Mouse (Mus musculus) CD8-positive naive resting alpha-beta T cell, adult 2 months (primary cell): ENCODE measurements around the gene Fthl17b.
"Not testable (repeated sequence)": the region's sequence is repeated elsewhere in the genome, so short reads cannot be mapped to it uniquely, and the experiment has no call there.

Experiments used
- DNase-seq, 2 experiments: peaks; one replicate each; pipeline ENCODE4 v3.0.0; 2022; ENCODE audit warnings: low read depth in 2 of 2, low spot score in 2 of 2

Fthl17b gene

DNA sequence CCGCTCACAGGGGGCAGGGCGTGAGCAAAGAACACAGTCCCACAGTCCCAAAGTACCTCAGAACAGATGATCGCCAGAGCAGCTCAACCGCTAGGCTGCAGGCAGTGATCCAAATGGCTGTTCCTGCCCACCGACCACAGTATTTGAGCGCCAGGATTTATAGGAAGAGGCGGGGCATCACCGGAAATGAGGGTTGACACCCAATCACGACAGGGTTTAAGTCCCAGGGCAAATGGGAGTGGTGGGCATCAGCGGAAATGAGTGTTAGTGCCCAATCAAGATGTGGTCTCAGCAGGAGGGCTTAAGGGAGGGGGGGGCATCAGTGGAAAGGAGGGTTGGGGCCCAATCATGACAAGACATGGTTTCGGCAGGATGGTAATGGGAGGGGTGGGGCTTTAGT lies at the start of gene Fthl17b:
Gene Fthl17b, minus strand, starts transcription at position 101 of the 400 bp plus-strand sequence.
- not testable (repeated sequence) for DNase-seq

GRCm38 (mm10) chrX:8986655-8987054 lies 23.9 kb upstream of the Fthl17b start, which contains the start of gene Fthl17d:
TSS of gene Fthl17d (minus strand) at chrX:8986755.
- not testable (repeated sequence) for DNase-seq

DNA sequence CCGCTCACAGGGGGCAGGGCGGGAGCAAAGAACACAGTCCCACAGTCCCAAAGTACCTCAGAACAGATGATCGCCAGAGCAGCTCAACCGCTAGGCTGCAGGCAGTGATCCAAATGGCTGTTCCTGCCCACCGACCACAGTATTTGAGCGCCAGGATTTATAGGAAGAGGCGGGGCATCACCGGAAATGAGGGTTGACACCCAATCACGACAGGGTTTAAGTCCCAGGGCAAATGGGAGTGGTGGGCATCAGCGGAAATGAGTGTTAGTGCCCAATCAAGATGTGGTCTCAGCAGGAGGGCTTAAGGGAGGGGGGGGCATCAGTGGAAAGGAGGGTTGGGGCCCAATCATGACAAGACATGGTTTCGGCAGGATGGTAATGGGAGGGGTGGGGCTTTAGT lies 13.7 kb upstream of the Fthl17b start, which contains the start of gene Fthl17c:
Gene Fthl17c, minus strand, starts transcription at position 101 of the 400 bp plus-strand sequence.
- DNase-seq, result not testable (repeated sequence)

- DNase-seq, result not testable (repeated sequence)
Measured at GRCm38 (mm10) chrX:8964618-8965017, 1.8 kb upstream of the Fthl17b start.

GRCm38 (mm10) chrX:8948130-8948805 lies 14.5 kb downstream of the Fthl17b start:
- peak; percentile 3 to 29 for DNase-seq

DNA sequence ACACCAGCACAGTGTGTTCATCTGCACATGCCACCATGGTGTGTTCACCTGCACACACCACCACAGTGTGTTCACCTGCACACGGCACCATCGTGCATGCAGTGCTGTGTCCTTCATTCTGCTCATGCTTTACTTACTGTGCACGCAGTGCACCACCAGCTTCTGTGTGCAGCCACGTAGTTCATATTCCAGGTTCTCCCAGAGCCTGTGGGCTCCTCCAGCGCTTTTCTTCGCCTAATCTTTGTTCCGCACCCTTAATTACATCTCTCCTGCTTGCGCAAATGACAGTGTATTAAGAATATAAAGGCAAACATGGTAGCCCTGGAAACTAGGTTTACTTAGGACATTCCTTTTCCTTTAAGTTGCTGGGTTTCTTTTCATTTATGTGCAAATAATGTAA lies 18.7 kb downstream of the Fthl17b start:
- no peak for DNase-seq

DNA sequence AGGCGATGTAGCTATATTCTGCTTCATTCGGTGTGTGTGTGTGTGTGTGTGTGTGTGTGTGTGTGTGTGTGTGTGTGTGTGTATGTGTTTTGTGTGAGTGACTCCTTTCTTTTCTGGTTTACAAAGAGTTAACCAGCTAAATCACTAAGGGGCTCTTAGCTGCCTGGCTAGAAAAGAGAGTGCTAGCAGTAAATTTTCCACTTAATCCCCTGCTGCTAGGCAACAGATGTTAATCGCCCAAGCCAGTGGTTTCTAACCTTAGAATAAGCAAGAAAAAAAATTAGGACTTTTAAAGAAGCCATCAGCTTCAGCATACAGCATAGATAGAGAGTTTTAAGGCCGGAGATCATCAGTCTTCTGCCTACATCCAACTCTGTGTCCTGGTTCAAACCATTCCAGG lies 35.5 kb downstream of the Fthl17b start:
- no peak for DNase-seq

DNA sequence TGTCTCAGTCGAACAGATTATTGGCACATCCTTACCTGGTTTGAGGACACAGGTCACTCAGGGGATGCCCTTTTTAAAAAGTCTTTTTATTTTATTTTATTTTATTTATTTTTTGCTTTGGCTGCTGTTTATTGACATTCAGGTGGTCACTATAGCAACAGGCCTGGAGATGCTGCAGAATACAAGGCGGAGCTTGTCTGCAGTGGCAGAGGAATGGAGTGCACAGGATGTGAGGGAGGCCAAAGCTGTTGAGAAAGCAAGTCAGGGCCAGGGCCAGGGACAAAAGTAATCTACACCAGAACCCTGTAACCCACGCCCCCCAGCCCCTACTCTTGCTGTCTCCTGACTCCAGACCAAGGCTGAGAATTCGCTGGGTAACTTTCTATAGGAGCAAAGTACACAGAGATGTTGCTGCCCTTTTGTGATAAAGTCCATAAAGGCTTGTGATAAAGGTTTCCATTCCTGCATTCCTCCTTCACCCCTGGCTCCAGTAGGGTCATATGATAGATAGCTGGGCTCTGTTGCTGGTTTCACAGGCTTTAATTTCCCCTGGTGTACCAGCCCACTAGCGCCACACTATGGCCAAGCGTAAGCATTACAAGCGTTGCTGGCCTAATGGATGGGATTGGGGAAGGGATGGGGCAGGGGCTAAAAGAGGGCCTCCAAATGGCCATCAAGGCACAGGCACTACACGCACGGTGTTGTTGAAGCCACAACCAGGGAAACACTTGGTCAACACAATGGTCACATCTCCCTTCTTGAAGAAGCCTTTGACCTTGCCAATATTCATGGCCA lies 40.8 kb downstream of the Fthl17b start:
- DNase-seq, result no peak

- DNase-seq, result no peak
Measured at GRCm38 (mm10) chrX:8921080-8921479, 41.7 kb downstream of the Fthl17b start.
